Mouse (Mus musculus): ENCODE data around the gene 1700022I11Rik. TPM values are rescaled to one million over a fixed set of nuclear protein-coding genes. Genes with fewer than 3 reads are reported as not detected.

The 1700022I11Rik gene
- polyA plus RNA-seq, 1 experiment = not detected

- Histone ChIP-seq H3K27me3 (ENCODE audit: control insufficient read depth) (no peaks in the 10 kb centered on the region), H3K9me3 (ENCODE audit: control insufficient read depth, low read length) (no peaks in the 10 kb centered on the region), H3K36me3 (ENCODE audit: control insufficient read depth) (peaks cover 87% of the 10 kb centered on the region), H3K4me1 (ENCODE audit: control insufficient read depth) (peaks cover 47% of the 10 kb centered on the region), H3K4me3 (replicated peaks) (peak overlapping the region; percentile 83)
- TF ChIP-seq GATA1 (IDR thresholded peaks at IDR 0.05; ENCODE audit: low read length) (no peak), TAL1 (IDR thresholded peaks at IDR 0.05; ENCODE audit: low read length) (no peak)
Measured at GRCm38 (mm10) chr4:43024673-43025072, 55.3 kb downstream of the 1700022I11Rik start.

- Histone ChIP-seq H3K27me3 (ENCODE audit: control insufficient read depth) (no peaks in the 10 kb centered on the region), H3K4me3 (replicated peaks) (peak within 1 kb of the TSS; percentile 83), H3K36me3 (ENCODE audit: control insufficient read depth) (peaks cover 87% of the 10 kb centered on the region), H3K4me1 (ENCODE audit: control insufficient read depth) (peaks cover 47% of the 10 kb centered on the region), H3K9me3 (ENCODE audit: control insufficient read depth, low read length) (no peaks in the 10 kb centered on the region)
- no peak for TF ChIP-seq GATA1 (IDR thresholded peaks at IDR 0.05; ENCODE audit: low read length)
Measured at GRCm38 (mm10) chr4:43025084-43025960, 55.9 kb downstream of the 1700022I11Rik start, which contains the start of gene Pigo. Pigo (minus strand) TSS chr4:43025819.

GRCm38 (mm10) chr4:43029121-43029520 is 59.7 kb downstream of the 1700022I11Rik start:
- Histone ChIP-seq H3K4me3 (replicated peaks) (no peak overlapping the region), H3K9me3 (ENCODE audit: control insufficient read depth, low read length) (no peaks in the 10 kb centered on the region), H3K4me1 (ENCODE audit: control insufficient read depth) (peaks cover 63% of the 10 kb centered on the region), H3K27me3 (ENCODE audit: control insufficient read depth) (no peaks in the 10 kb centered on the region), H3K36me3 (ENCODE audit: control insufficient read depth) (peaks cover 75% of the 10 kb centered on the region)
- TF ChIP-seq GATA1 (IDR thresholded peaks at IDR 0.05; ENCODE audit: low read length) (no peak), TAL1 (IDR thresholded peaks at IDR 0.05; ENCODE audit: low read length) (no peak)

GRCm38 (mm10) chr4:43029749-43030148 is 60.3 kb downstream of the 1700022I11Rik start:
- H3K36me3 ChIP-seq (ENCODE audit: control insufficient read depth) = peaks cover 76% of the 10 kb centered on the region
- peak overlapping the region; percentile 77 for H3K4me3 ChIP-seq (replicated peaks)
- TF ChIP-seq GATA1 (IDR thresholded peaks at IDR 0.05; ENCODE audit: low read length) (no peak), TAL1 (IDR thresholded peaks at IDR 0.05; ENCODE audit: low read length) (no peak)

GRCm38 (mm10) chr4:43030352-43030751 is 60.9 kb downstream of the 1700022I11Rik start:
- Histone ChIP-seq H3K9me3 (ENCODE audit: control insufficient read depth, low read length) (no peaks in the 10 kb centered on the region), H3K4me1 (ENCODE audit: control insufficient read depth) (peaks cover 56% of the 10 kb centered on the region), H3K27me3 (ENCODE audit: control insufficient read depth) (no peaks in the 10 kb centered on the region), H3K4me3 (replicated peaks) (peak overlapping the region; percentile 77), H3K36me3 (ENCODE audit: control insufficient read depth) (peaks cover 82% of the 10 kb centered on the region)
- TF ChIP-seq TAL1 (IDR thresholded peaks at IDR 0.05; ENCODE audit: low read length) (no peak), GATA1 (IDR thresholded peaks at IDR 0.05; ENCODE audit: low read length) (no peak)

More at GRCm38 (mm10) chr4:43029749-43030148, 60.3 kb downstream of the 1700022I11Rik start:
- Histone ChIP-seq H3K27me3 (ENCODE audit: control insufficient read depth) (no peaks in the 10 kb centered on the region), H3K4me1 (ENCODE audit: control insufficient read depth) (peaks cover 61% of the 10 kb centered on the region), H3K9me3 (ENCODE audit: control insufficient read depth, low read length) (no peaks in the 10 kb centered on the region)

GRCm38 (mm10) chr4:43030780-43031230 is 61.4 kb downstream of the 1700022I11Rik start:
- Histone ChIP-seq H3K4me1 (ENCODE audit: control insufficient read depth) (peaks cover 56% of the 10 kb centered on the region), H3K36me3 (ENCODE audit: control insufficient read depth) (peaks cover 86% of the 10 kb centered on the region), H3K9me3 (ENCODE audit: control insufficient read depth, low read length) (no peaks in the 10 kb centered on the region), H3K4me3 (replicated peaks) (peak overlapping the region; percentile 77), H3K27me3 (ENCODE audit: control insufficient read depth) (no peaks in the 10 kb centered on the region)
- no peak for TF ChIP-seq TAL1 (IDR thresholded peaks at IDR 0.05; ENCODE audit: low read length)
- no peak for TF ChIP-seq GATA1 (IDR thresholded peaks at IDR 0.05; ENCODE audit: low read length)

- Histone ChIP-seq H3K9me3 (ENCODE audit: control insufficient read depth, low read length) (no peaks in the 10 kb centered on the region), H3K4me3 (replicated peaks) (peak within 1 kb of the TSS; percentile 77), H3K36me3 (ENCODE audit: control insufficient read depth) (peaks cover 88% of the 10 kb centered on the region), H3K4me1 (ENCODE audit: control insufficient read depth) (peaks cover 58% of the 10 kb centered on the region), H3K27me3 (ENCODE audit: control insufficient read depth) (no peaks in the 10 kb centered on the region)
- TF ChIP-seq GATA1 (IDR thresholded peaks at IDR 0.05; ENCODE audit: low read length) = no peak
Measured at GRCm38 (mm10) chr4:43031237-43031995, 62.0 kb downstream of the 1700022I11Rik start, which contains the start of gene Stoml2. Stoml2 (minus strand) TSS chr4:43031710.

- H3K36me3 ChIP-seq (ENCODE audit: control insufficient read depth) = peaks cover 88% of the 10 kb centered on the region
- no peak overlapping the region for H3K4me3 ChIP-seq (replicated peaks)
- H3K9me3 ChIP-seq (ENCODE audit: control insufficient read depth, low read length) = no peaks in the 10 kb centered on the region
- TF ChIP-seq GATA1 (IDR thresholded peaks at IDR 0.05; ENCODE audit: low read length) (no peak), TAL1 (IDR thresholded peaks at IDR 0.05; ENCODE audit: low read length) (no peak)
- peaks cover 66% of the 10 kb centered on the region for H3K4me1 ChIP-seq (ENCODE audit: control insufficient read depth)
- H3K27me3 ChIP-seq (ENCODE audit: control insufficient read depth) = no peaks in the 10 kb centered on the region
Measured at GRCm38 (mm10) chr4:43032501-43032900, 63.1 kb downstream of the 1700022I11Rik start.

Other genes with a start within 250 kb of the 1700022I11Rik start
- gene 4930578G10Rik, start 234.1 kb upstream of the 1700022I11Rik start, polyA plus RNA-seq (2012) = not detected in 2 replicates
- gene Ccl19, start 213.0 kb upstream of the 1700022I11Rik start, polyA plus RNA-seq (2012) = not detected in 2 replicates
- not detected in 2 replicates for gene Ccl21a, start 195.6 kb upstream of the 1700022I11Rik start, polyA plus RNA-seq (2012)
- 0.01 TPM in 1 of 2 replicates, not detected in the other for gene Fam205a1, start 115.7 kb upstream of the 1700022I11Rik start, polyA plus RNA-seq (2012)
- not detected in 2 replicates for gene Gm12394, start 112.8 kb upstream of the 1700022I11Rik start, polyA plus RNA-seq (2012)
- gene Fam205c, start 95.4 kb upstream of the 1700022I11Rik start, polyA plus RNA-seq (2012) = not detected in 2 replicates
- gene Phf24, start 52.9 kb upstream of the 1700022I11Rik start, polyA plus RNA-seq (2012) = not detected in 2 replicates
- 0.01 TPM in 1 of 2 replicates, not detected in the other for gene Dnajb5, start 19.8 kb upstream of the 1700022I11Rik start, polyA plus RNA-seq (2012)
- 5.6 and 6.3 TPM in 2 replicates for gene Vcp, start 30.9 kb downstream of the 1700022I11Rik start, polyA plus RNA-seq (2012)
- 0.62 and 0.83 TPM in 2 replicates for gene Fancg, start 40.9 kb downstream of the 1700022I11Rik start, polyA plus RNA-seq (2012)
- gene Pigo, start 56.2 kb downstream of the 1700022I11Rik start, polyA plus RNA-seq (2012) = 2.1 and 2.2 TPM in 2 replicates
- gene Stoml2, start 62.1 kb downstream of the 1700022I11Rik start, polyA plus RNA-seq (2012) = 15.4 and 16.6 TPM in 2 replicates
- gene Fam214b, start 76.6 kb downstream of the 1700022I11Rik start, polyA plus RNA-seq (2012) = 73.7 and 83.3 TPM in 2 replicates
- 0.01 TPM in 1 of 2 replicates, not detected in the other for gene Unc13b, start 89.3 kb downstream of the 1700022I11Rik start, polyA plus RNA-seq (2012)